Mouse (Mus musculus): ENCODE results near the gene Coro7.

- TF ChIP-seq CTCF (IDR thresholded peaks at IDR 0.05; ENCODE audit: low read depth) (no peak), EP300 (IDR thresholded peaks at IDR 0.05; ENCODE audit: low read depth) (no peak)
Observed at GRCm38 (mm10) chr16:4649211-4649610, 30.4 kb downstream of the Coro7 start.
